Mouse (Mus musculus) right cerebral cortex, postnatal 14 days (tissue): ENCODE results near the gene Ttll6.

Experiments
- DNase-seq: peaks from one replicate; pipeline ENCODE4 v3.0.0; 2022

Gene Ttll6

DNA sequence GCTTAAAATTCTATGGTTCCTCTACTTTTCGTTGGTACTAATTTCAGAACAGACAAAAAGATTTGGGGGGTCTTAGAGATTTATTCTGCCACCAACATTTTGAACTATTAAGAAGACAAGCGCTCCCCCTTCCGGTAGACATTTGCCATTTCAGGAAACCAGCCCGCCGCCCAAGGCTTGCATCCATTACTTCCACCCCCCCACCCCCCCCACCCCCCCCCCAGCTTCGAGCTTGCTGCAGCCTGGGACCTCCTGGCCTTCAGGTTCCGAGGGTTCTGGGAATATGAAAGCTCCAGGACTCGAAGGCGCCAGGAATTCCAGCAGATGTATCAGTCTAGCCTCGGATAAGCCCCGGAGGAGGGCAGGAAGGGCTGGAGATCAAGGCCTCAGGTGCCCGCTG, 65.1 kb downstream of the Ttll6 start:
- no peak for DNase-seq

DNA sequence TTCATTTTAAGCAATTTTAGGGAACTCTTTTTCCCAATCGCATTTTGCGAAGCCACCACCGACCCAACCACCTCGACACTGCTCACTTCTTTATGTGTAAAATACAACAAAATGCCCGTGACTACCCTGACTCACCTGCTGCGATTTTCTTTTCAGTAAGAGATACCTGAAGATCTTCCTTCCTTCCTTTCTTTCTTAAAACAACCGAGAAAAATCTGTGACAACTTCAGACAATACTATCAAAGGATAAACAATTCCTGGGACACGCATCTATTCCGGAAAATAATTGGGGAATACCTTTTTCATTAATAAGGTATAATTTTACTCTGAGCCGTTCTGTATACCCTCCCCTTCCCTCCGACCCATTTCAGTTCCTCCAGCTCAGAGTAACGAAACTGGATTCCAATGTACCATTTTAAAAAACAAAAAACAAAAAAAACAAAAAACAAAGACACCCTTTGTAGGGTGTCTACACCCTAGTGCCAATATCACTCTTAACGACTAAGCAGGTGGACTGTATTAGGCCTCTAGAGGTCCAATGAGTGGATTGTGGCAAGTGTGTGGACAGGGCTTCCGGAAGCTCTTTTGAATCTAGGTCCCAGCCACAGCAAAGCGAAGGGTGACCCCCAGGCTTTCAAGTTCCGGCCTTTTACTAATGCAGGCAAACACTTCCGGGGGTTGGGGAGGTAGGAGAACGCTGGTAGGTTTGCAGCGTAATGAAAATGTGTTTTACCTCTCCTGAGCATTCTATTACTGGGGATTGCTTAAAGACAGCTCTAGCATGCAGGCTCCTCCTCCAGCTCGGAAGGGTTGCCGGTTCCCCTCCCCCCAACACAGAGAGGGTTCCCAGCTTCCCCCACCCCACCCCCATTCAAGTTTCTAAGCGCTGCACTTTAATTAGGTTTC, 65.8 kb downstream of the Ttll6 start:
- DNase-seq = no peak

GRCm38 (mm10) chr11:96200183-96200655, 66.6 kb downstream of the Ttll6 start:
- no peak for DNase-seq

DNA sequence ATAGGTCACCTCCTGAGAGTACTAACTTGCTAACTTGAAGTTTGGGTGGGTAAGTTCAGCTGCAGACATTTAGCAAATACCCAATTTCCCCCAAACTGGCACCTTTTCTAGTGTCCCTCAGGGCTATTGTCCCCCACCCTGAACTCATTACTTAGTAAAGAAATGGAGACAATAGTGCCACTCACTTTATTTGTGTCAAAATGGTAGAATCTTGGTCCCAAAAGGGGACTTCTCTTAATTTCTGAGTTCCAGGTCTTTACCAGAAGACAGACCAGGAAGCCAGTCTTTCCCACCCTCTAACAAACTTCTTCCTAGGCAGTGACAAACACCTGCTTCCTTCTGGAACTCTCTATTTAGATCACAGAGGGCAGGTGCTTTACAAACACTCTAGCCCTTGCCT, 68.2 kb downstream of the Ttll6 start:
- no peak for DNase-seq

DNA sequence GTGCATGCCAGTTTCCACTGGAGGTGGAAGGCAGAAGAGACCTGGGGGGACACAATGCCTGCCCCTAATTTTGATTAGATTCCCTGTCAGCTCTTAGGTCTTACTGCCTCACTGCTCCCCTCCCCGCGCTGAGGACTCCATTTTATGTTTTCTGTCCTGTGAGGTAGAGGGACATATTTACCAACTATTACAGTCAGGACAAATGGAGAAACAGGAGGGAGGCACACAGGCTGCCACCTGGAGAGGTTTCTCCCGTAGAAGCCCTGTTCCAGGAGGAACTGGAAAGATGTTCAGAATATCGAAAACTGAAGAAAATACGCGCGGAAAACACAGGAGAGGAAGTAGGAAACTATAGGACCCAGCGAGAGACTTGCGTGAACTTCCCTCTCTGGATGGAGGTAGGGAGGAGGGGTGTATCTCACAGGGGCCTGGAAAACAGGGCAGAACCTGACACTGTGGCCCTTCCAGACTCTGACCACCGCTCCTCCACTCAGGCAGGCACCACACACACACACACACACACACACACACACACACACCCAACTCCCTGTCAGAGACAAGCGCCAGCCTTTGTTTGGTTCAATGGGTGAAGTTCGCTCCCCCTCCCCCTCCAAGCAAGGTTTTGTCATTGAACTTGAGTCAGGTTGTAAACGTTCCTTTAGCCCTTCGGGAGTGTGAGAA, 69.0 kb downstream of the Ttll6 start:
- DNase-seq = no peak

DNA sequence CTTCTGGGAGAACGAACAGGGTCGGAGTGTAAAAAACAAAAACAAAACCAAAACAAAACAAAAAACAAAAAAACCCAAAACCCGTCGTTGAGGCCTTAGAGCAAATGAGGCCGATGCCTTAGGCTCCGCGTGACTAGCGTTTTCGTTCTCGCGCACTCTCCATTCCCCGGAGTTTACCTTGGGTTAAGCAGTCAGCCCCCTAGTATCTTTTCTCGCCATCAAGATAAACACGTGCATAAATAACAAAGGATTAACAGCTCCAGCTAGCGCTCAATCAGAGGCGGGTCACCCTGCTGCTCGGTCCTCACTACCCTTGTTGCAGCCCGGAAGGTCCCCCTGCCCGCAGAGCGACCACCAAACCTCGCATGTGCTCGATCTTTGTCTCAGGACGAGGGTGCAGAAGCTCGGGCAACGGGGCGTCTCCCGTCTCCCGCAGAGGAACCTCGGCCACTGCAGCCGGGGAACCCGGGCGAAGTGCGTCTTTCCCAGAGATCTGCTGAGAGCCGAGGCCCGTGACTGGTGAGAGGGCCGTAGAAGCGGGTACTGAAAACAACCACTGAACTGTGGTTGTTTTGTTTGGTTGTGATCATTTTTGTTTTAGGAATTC, 69.7 kb downstream of the Ttll6 start:
- no peak for DNase-seq

GRCm38 (mm10) chr11:96203789-96204186, 70.2 kb downstream of the Ttll6 start:
- DNase-seq = no peak

DNA sequence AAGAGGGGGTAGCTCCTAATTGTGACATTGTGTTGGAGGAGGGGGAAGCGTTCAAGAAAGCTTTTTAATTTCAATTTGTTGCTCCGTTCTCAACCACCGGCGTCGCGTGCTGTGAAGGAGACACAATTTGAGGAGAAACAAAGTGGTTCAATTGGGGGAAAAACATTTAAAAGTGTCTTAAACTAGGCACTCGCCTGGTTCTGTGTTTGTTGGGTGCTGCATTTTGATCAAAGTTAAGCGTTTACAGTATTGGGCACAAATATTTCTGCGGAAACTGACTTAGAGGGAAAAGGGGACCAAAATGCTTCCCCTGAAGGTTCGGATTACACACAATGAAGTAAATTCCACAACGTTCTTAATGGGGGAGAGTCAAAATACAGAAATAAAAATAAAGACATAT, 70.8 kb downstream of the Ttll6 start:
- DNase-seq = no peak

DNA sequence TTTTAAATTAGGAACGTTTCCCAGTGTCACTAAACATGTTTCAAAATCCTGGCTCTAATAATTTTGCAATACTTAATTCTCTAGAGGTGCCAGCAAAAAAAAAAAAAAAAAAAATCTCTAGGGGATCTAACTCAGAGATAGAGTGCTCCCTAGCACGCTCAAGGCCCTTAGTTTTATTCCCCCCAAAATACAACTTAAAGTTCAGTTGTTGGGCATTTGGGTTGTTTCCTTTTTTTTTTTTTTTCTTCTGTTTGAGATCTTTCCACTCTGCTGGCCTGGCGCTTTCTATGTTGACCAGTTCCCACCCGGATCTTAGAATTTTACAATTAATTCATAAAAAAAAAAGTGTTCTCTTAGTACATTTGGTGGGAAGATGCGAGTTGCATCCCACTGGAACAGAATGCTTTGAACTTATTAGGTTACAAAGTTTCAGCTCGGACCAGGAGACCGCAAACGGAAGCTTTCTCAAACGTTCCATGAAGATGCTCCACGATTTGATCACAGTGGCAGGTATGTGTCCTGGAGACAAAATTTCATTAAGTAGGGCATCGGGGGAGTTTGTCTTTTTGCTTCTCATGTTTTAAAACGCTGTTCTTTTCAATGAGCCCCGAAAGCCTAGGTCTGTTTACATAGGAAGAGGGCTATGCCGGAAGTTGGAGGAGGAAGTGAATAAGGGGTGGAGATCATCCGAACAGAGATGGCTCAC, 72.0 kb downstream of the Ttll6 start:
- no peak for DNase-seq
